Mouse (Mus musculus) retina, postnatal 1 day (tissue): ENCODE measurements around the gene Olfr1497.
A peak's percentile ranks its signal among the peaks of the same experiment; 100 is the strongest.
"Not testable (repeated sequence)": the region's sequence is repeated elsewhere in the genome, so short reads cannot be mapped to it uniquely, and the experiment has no call there.

Experiments
- DNase-seq: peaks from one replicate; pipeline ENCODE4 v3.0.0-alpha.2; 2012

Olfr1497 gene

DNA sequence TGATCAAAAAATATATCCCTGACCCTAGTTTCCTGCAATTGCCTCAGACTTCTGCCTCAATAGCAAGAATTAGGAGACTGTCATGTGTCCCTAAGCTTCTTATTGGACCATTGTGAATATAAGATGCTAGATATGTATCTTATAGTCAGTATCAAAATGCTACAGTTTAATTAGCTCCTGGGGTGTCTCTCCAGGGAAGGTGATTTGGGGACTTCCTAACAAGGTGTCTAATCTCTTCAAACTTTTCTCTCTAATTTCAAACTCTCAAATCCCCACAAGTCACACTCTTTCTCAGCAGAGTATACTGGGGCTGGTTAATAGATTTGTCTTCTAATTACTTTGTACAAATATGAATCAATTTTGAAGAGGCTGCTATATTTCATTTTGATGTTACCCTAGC, at the start of gene Olfr1497:
Gene Olfr1497, minus strand, starts transcription at position 101 of the 400 bp plus-strand sequence.
- DNase-seq, result no peak

DNA sequence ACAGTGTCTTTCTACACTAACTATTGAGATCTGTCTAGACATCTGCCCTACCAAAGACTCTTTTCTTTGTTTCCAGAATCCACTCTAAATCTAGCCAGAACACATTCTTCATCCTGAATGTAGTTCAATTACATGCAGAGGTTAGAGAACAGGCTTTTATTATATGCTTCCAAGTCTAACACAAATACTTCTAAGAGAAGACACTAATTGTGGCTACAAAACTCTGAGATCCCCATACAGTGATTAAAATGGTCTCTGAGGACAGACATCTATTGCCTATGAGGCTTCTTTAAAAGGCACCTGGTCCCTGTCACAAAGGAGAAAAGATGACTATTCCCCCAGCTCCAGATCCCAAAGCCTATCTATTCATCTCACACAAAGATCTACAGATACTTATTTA, 32.4 kb upstream of the Olfr1497 start, which contains the start of gene Olfr1500:
Gene Olfr1500, minus strand, starts transcription at position 101 of the 400 bp plus-strand sequence.
- no peak for DNase-seq

DNA sequence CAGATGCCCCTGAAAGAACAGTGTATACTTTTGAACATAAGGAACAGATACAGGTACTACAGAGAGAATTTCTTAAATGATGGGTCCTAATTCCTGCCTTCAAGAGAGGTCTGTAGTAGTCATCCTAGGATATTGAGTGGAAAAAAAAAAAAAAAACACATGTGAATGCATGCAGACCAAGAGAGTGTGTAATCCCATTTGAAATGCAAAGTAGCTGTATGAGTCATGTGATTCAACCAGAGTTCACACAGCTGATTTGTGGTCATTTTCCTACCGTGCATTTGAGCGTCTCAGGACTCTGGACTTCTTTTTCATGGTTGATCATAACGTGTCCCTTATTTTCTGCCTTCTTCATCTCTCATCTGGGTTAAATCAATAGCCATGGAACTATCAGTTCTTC, 30.4 kb upstream of the Olfr1497 start:
- no peak for DNase-seq

DNA sequence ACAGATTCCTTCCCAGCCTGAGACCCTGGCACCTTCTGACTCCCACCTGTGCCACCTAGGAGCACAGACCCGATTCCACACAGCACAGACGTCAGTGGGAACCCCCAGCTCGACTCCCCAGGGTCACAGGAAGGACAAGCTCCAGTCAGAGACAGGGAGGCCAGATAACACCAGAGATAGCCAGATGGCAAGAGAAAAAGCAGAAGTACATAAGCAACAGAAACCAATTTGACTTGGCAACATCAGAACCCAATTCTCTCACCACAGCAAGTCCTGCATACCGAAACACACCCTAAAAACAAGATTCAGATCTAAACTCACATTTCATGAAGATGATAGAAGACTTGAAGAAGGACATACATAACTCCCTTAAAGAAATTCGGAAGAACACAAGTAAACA, 22.8 kb upstream of the Olfr1497 start:
- no peak for DNase-seq

DNA sequence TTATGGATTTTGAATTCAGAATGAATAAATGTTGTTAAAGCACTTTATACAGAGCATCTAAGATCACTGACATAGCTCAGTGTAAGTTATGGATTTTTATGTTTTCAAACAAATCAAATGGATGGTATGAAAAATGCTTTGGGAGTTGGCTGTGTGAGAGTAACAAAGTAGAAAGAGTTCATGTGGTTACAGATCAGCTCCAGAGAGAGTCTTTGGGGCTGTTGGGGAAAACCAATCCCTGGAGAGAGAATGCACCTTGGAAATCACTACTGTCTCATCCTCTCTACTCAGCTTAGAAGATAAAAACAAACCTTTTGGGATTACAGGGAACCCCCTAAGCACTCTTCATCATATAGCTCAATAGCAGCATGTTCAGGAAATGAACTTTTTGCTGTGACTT, 21.3 kb upstream of the Olfr1497 start, which contains the start of gene Olfr1499:
Gene Olfr1499, minus strand, starts transcription at position 101 of the 400 bp plus-strand sequence.
- DNase-seq, result no peak

DNA sequence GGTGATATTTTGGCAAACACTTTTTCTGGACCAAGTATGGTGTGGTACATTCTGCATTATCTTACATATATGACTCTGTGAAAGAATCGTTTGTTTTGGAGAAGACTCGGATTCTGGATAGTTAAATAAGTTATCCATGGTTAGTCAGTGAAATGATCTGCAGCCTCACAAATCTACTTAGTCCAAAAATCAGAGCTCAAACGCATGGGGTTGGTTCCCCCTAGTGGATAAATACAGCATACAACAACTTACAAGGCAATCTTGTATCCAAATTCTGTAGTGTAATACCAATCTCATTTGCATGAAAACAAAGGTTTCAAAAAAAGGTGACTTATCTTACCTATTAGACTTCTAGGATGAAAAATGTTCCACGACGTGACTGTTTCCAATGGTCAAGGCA, 20.8 kb upstream of the Olfr1497 start:
- peak; percentile 46 for DNase-seq

DNA sequence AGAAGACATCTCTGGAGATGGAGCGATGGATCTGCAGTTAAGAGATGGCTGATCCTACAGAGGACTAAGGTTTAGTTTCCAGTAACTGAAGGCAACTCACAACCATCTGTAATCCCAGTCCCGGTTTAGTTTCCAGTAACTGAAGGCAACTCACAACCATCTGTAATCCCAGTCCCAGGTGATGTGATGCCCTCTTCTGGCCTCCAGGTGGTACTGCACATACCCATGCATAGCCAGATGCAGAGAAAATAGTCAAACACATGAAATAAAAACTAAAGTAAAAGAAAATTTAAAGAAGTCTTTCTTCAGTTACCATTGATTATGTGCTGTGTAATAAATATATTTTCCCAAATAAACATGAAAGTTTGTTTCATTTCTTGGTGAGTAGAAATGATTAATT, 14.8 kb upstream of the Olfr1497 start:
- no peak for DNase-seq

DNA sequence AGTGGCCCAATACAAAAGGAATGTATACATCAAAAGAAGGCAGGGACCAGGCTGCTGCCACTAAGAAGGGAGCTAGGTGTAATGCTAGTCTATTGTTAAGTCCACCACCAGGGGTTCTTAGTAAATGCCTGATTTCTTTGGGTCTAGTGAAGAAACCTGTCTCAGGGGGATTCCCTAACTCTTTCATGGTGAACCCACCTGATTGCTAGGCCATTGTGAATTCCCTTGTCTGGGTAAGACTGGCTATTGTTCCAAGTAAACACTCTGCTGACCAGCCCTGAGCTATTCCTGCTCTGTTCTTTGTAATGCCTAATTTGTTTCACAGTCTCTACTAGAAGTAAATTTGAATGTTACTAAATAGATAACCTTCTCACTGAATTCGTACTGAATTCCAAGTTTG, 7.5 kb upstream of the Olfr1497 start:
- DNase-seq, result not testable (repeated sequence)

DNA sequence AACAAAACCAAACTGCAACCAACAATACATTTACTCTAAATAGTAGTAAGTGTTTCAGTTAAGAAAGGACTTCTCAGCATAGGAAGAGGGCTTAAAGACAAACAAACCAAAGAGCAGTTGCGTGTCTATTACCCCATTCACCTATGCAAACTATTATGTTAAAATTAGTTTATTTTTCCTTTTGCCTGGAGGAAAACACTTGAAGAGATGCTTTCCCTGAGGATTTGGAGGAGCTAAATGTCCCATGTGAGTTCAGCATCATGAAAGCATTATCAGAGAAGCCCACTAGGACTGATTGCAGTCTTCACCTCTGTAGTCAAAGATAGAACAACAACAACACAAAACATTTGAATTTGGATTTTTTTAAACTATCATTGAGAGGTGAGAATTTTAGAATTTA, 20.4 kb downstream of the Olfr1497 start, which contains the start of gene Olfr1496:
Gene Olfr1496, plus strand, starts transcription at position 301 of the 400 bp plus-strand sequence.
- no peak for DNase-seq

DNA sequence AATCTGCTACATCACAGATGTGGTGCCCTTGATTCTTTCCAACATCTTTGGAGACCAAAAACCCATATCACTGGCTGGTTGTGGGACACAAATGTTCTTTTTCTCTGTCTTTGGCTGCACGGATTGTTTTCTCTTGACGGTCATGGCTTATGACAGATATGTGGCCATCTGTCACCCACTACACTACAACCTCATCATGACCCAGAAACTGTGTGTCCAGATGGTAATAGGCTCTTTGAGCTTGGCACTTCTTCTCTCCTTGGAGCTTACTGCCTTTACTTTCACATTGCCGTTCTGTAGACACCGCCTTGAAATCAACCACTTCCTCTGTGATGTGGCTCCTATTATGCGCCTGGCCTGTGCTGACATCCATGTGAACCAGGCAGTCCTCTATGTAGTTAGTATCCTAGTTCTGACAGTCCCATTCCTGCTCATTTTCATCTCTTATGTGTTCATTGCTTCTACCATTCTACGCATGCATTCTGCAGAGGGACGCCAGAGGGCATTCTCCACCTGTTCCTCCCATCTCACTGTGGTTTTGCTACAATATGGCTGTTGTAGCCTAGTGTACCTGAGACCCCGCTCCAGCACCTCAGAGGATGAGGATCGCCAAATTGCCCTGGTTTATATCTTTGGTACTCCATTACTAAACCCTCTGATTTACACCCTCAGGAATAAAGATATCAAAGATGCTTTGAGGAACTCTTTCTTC, 29.3 kb downstream of the Olfr1497 start:
- peak; percentile 11 for DNase-seq

DNA sequence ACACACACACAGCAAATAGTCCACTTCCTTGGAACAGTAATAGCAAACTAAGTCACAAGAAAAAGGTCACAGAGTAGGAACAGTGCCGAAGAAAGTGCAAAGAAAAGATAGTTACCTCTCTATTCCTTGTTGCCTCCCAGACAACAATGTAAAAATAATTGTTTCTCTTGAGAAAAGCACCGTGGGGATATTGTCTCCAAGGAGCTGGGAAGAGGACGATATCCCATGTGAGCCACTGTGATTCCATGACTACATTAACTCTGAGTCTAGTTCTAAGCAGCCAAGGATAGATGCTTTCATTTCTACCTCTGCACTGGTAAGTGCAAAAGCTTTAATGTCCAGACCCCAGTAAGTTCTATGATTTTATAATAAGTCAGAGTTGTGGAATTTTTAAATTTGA, 33.7 kb downstream of the Olfr1497 start, which contains the start of gene Olfr1495:
Gene Olfr1495, plus strand, starts transcription at position 301 of the 400 bp plus-strand sequence.
- no peak for DNase-seq

DNA sequence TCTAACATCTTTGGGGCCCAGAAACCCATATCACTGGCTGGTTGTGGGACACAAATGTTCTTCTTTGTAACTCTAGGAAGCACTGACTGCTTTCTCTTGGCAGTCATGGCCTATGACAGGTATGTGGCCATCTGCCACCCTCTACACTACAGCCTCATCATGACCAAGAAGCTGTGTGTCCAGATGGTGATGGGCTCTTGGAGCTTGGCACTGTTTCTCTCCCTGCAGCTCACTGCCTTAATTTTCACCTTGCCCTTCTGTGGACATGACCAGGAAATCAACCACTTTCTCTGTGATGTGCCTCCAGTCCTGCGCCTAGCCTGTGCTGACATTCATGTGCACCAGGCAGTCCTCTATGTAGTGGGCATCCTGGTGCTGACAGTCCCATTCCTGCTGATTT, 48.6 kb downstream of the Olfr1497 start:
- DNase-seq, result no peak
